Mouse (Mus musculus) cerebral cortex, adult 2 months (tissue): ENCODE measurements around the gene Iqschfp.

Source experiments
- WGBS: fragments of 180-500 bp; shearing (Covaris S2); methylation state at CpG from one replicate; pipeline ENCODE4 v1.1.7; 2018; 5-methylcytosine and 5-hydroxymethylcytosine counted together

Iqschfp gene

GRCm38 (mm10) chr3:68646387-68647130 is 754.5 kb downstream of the Iqschfp start:
- WGBS: 88% methylated on average over 6 of the region's 6 CpGs

GRCm38 (mm10) chr3:68647282-68647681 is 755.2 kb downstream of the Iqschfp start:
- 92% methylated on average over 3 of the region's 3 CpGs for WGBS

- WGBS: 73% methylated on average over 3 of the region's 3 CpGs
These were observed 758.2 kb downstream of the Iqschfp start for GRCm38 (mm10) chr3:68650251-68650650.

- 89% methylated on average over 4 of the region's 4 CpGs for WGBS
These were observed 764.7 kb downstream of the Iqschfp start for GRCm38 (mm10) chr3:68656607-68657352.

- 50% methylated on average over 9 of the region's 9 CpGs for WGBS
These were observed 765.7 kb downstream of the Iqschfp start for GRCm38 (mm10) chr3:68657589-68658245.

GRCm38 (mm10) chr3:68659996-68660395 is 768.0 kb downstream of the Iqschfp start:
- WGBS: 97% methylated on average over 6 of the region's 6 CpGs

GRCm38 (mm10) chr3:68660538-68660937 is 768.5 kb downstream of the Iqschfp start:
- WGBS: 34% methylated on average over 4 of the region's 4 CpGs

GRCm38 (mm10) chr3:68662386-68662785 is 770.4 kb downstream of the Iqschfp start:
- 78% methylated on average over 5 of the region's 5 CpGs for WGBS

GRCm38 (mm10) chr3:68664337-68664736 is 772.3 kb downstream of the Iqschfp start:
- WGBS: 85% methylated on average over 6 of the region's 6 CpGs

GRCm38 (mm10) chr3:68666377-68666776 is 774.3 kb downstream of the Iqschfp start:
- 80% methylated on average over 7 of the region's 7 CpGs for WGBS

- 100% methylated on average over 1 of the region's 1 CpGs for WGBS
These were observed 775.8 kb downstream of the Iqschfp start for GRCm38 (mm10) chr3:68667852-68668251.

- WGBS: 71% methylated on average over 5 of the region's 5 CpGs
These were observed 777.5 kb downstream of the Iqschfp start for GRCm38 (mm10) chr3:68669418-68669974.

GRCm38 (mm10) chr3:68674721-68675120 is 782.7 kb downstream of the Iqschfp start:
- WGBS: 82% methylated on average over 2 of the region's 2 CpGs

GRCm38 (mm10) chr3:68675216-68675835 is 783.3 kb downstream of the Iqschfp start:
- WGBS: 63% methylated on average over 12 of the region's 12 CpGs
